Mouse (Mus musculus) kidney, postnatal 0 days (tissue): ENCODE measurements around the gene Tnfsf12. TPM values are rescaled to one million over a fixed set of nuclear protein-coding genes. Genes with fewer than 3 reads are reported as not detected.

Source experiments
- ATAC-seq: fragments of 200-750 bp; cut with Nextera tagmentation; replicated peaks from 2 replicates; pipeline ENCODE4 v1.8.0; 2017; ENCODE audit warnings: low read depth, moderate number of reproducible peaks, moderate TSS enrichment, moderate library complexity; ENCODE audit not compliant: low FRiP score
- DNase-seq: peaks from one replicate; pipeline ENCODE4 v3.0.0-alpha.2; 2016; ENCODE audit warnings: low spot score
- H3K27ac ChIP-seq: fragments of 300-500 bp; sonication (generic); 2 replicates; pipeline ENCODE4 v1.5.1; 2014; ENCODE audit warnings: mild to moderate bottlenecking
- H3K27me3 ChIP-seq: fragments of 300-500 bp; sonication (generic); 2 replicates; pipeline ENCODE4 v1.6.1; 2014; ENCODE audit warnings: low read length, mixed read lengths; ENCODE audit not compliant: insufficient read depth
- H3K36me3 ChIP-seq: fragments of 300-500 bp; sonication (generic); 2 replicates; pipeline ENCODE4 v1.6.1; 2014; ENCODE audit warnings: low read length, mixed read lengths; ENCODE audit not compliant: insufficient read depth
- H3K4me1 ChIP-seq: fragments of 300-500 bp; sonication (generic); replicated peaks from 2 replicates; pipeline ENCODE4 v1.6.1; 2014; ENCODE audit warnings: antibody characterized with exemption, low read length, mixed read lengths; ENCODE audit not compliant: insufficient read depth
- H3K4me2 ChIP-seq: fragments of 300-500 bp; sonication (generic); 2 replicates; pipeline ENCODE4 v1.6.1; 2014; ENCODE audit warnings: mild to moderate bottlenecking, low read length, moderate library complexity, mixed read lengths
- H3K4me3 ChIP-seq: fragments of 300-500 bp; sonication (generic); replicated peaks from 2 replicates; pipeline ENCODE4 v1.5.1; 2014; ENCODE audit warnings: low read depth, low read length
- H3K9ac ChIP-seq: fragments of 300-500 bp; sonication (generic); 2 replicates; pipeline ENCODE4 v1.6.1; 2014; ENCODE audit warnings: low read depth, low read length
- H3K9me3 ChIP-seq: fragments of 300-500 bp; sonication (generic); replicated peaks from 2 replicates; pipeline ENCODE4 v1.6.1; 2016; ENCODE audit warnings: low read length, inconsistent platforms, mixed read lengths
- CTCF ChIP-seq: IDR thresholded peaks from 2 replicates; pipeline ENCODE4 v1.5.1; 2016; ENCODE audit warnings: antibody characterized with exemption, low read depth, mild to moderate bottlenecking, moderate library complexity
- WGBS: fragments of 180-500 bp; shearing (Covaris S2); extraction: QIAGEN DNeasy Blood & Tissue Kit; methylation state at CpG from one replicate; pipeline ENCODE4 v1.1.7; 2014; 5-methylcytosine and 5-hydroxymethylcytosine counted together
- polyA plus RNA-seq: library from polyadenylated mRNA; unstranded; fragments of >200 nt; fragmentation: Nextera tagmentation; extraction: Ambion mirVana; gene quantifications from 2 replicates; pipeline ENCODE4 v1.2.1, GENCODE M21; 2015

The Tnfsf12 gene
- polyA plus RNA-seq, 1 experiment from 2014 or later: 15.8 TPM

- Histone ChIP-seq H3K4me1 (peaks cover 5% of the 10 kb centered on the region; the same call in 1 of the 2 replicates), H3K27ac (no peak overlapping the region), H3K36me3 (peaks cover 34% of the 10 kb centered on the region), H3K9me3 (no peaks in the 10 kb centered on the region), H3K9ac (no peak overlapping the region), H3K4me3 (no peak overlapping the region), H3K4me2 (no peak overlapping the region), H3K27me3 (no peaks in the 10 kb centered on the region)
- DNase-seq (no peak), ATAC-seq (no peak)
- no peak for TF ChIP-seq CTCF
- 100% methylated on average over 2 of the region's 2 CpGs for WGBS
Observed at GRCm38 (mm10) chr11:69679144-69679543, 16.5 kb downstream of the Tnfsf12 start.

DNA sequence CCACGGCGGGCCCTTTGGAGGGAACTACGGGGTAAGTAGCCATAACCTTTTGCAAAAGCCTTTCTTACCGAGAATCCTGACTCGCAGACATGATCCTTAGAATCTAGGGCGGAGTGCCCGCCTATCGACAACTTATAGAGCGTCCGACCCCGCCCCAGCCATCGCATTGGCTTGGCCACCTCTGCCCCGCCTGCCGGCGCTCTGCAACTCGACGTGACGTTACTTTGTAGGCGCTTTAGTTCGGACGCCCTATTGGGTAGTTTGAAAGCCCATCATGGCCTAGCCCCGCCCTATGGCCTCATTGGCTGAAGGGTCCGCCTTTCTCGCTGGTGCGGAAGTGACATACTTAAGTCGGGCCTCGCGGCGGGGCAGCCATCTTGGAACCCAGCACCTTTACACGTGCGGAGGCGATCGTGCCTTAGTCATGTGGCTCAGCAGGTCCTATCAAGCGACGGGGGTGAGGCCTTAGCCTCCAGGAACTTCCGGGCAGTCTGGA, 23.4 kb downstream of the Tnfsf12 start, which contains the start of gene Eif4a1:
TSS of gene Eif4a1 (minus strand) at position 213 of the 496 bp plus-strand sequence.
- Histone ChIP-seq H3K36me3 (peaks cover 50% of the 10 kb centered on the region), H3K4me2 (peak within 1 kb of the TSS; percentile 68), H3K4me1 (peaks cover 9% of the 10 kb centered on the region; the same call in 1 of the 2 replicates), H3K4me3 (peak within 1 kb of the TSS; percentile 99), H3K9ac (peak within 1 kb of the TSS; percentile 99), H3K27ac (peak within 1 kb of the TSS; percentile 99), H3K9me3 (no peaks in the 10 kb centered on the region), H3K27me3 (no peaks in the 10 kb centered on the region)
- peak; percentile 100 for DNase-seq
- peak; percentile 14; the same call in 1 of the 2 replicates for TF ChIP-seq CTCF
- WGBS: 0% methylated on average over 36 of the region's 36 CpGs
- ATAC-seq: peak; percentile 94

GRCm38 (mm10) chr11:69671726-69672124, 23.9 kb downstream of the Tnfsf12 start:
- ATAC-seq (peak; percentile 9; the same call in 1 of the 2 replicates), DNase-seq (no peak)
- no peaks in the 10 kb centered on the region for H3K27me3 ChIP-seq
- no peak for TF ChIP-seq CTCF
- H3K4me2 ChIP-seq: peak overlapping the region; percentile 68
- no peaks in the 10 kb centered on the region for H3K9me3 ChIP-seq
- under 1% methylated on average over 43 of the region's 43 CpGs for WGBS
- H3K9ac ChIP-seq: peak overlapping the region; percentile 99
- peaks cover 49% of the 10 kb centered on the region for H3K36me3 ChIP-seq
- peaks cover 9% of the 10 kb centered on the region; the same call in 1 of the 2 replicates for H3K4me1 ChIP-seq
- peak overlapping the region; percentile 99 for H3K4me3 ChIP-seq
- H3K27ac ChIP-seq: peak overlapping the region; percentile 99

DNA sequence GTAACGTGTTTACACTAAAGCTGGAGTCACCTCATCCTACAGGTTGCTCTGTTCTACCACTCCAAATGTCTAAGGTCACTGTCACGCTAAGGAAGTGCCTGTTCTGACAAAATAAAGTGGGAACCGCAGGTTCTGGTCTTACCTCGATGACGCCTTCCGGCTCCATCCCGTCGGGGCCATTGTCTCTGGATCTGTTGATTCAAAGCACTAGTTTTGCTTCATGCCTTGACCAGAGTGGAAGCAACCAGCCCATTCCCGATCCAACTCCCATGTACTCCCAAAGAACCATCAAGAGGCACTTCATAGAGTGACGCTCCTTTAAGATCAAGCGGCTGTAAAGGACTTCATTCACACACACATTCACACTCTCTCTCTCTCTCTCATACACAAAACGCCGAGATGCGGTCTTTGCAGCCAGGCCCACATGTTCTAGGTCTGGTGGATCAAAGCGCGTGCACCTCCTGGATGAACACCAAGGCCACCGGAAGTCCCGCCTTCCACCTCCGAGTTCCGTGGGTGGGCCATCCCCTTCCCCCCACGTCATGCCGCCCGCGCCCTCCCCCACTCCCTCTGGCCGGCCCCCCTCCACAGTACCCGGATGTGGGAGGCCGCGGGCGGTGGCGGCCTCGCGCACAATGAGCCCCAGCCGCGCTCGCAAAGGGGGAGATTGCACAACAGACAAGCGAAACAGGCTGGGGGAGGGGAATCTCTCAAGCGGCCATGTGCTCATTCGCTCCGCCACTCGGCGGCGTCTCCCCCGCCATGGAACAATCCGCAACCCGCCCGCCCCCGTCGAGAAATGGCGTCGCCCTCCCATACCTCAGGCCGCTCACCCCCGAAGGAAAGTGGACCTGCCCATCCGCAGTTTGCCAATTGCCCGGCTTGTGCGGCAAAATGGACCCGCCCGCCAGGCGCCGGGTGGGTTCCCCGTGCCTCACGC, 24.6 kb downstream of the Tnfsf12 start:
- DNase-seq (peak; percentile 98), ATAC-seq (peak; percentile 78)
- Histone ChIP-seq H3K4me3 (peak overlapping the region; percentile 99), H3K9ac (peak overlapping the region; percentile 99), H3K27ac (peak overlapping the region; percentile 99), H3K9me3 (no peaks in the 10 kb centered on the region), H3K4me2 (peak overlapping the region; percentile 68), H3K4me1 (peaks cover 9% of the 10 kb centered on the region; the same call in 1 of the 2 replicates), H3K27me3 (no peaks in the 10 kb centered on the region), H3K36me3 (peaks cover 47% of the 10 kb centered on the region)
- WGBS: under 1% methylated on average over 61 of the region's 61 CpGs
- no peak for TF ChIP-seq CTCF

DNA sequence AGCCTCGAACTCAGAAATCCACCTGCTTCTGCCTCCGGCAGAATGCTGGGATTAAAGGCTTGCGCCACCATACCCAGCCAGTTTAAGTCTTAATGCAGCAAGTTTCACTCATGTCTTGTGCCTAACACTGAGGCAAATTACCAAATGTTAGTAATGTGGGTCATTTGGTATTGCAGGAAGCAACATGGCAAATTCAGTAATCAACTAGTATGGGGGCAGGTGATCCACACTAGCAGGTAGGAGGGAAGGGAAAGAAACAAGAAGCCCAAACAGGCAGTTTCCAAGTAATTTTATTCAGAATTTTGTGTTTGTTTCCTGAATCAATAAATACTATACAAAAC, 29.0 kb downstream of the Tnfsf12 start:
- Histone ChIP-seq H3K9me3 (no peaks in the 10 kb centered on the region), H3K4me3 (no peak overlapping the region), H3K4me2 (no peak overlapping the region), H3K27me3 (no peaks in the 10 kb centered on the region), H3K4me1 (peaks cover 16% of the 10 kb centered on the region; the same call in 1 of the 2 replicates), H3K36me3 (peaks cover 54% of the 10 kb centered on the region), H3K27ac (no peak overlapping the region), H3K9ac (no peak overlapping the region)
- DNase-seq (no peak), ATAC-seq (no peak)
- 86% methylated on average over 3 of the region's 3 CpGs for WGBS
- no peak for TF ChIP-seq CTCF

GRCm38 (mm10) chr11:69665961-69666664, 29.5 kb downstream of the Tnfsf12 start, which contains the start of gene Cd68:
Gene Cd68, minus strand, starts transcription at chr11:69666153.
- ATAC-seq (no peak), DNase-seq (peak; percentile 52)
- no peak for TF ChIP-seq CTCF
- H3K36me3 ChIP-seq: peaks cover 54% of the 10 kb centered on the region
- H3K4me2 ChIP-seq: no peak within 1 kb of the TSS
- H3K4me3 ChIP-seq: no peak within 1 kb of the TSS
- H3K9me3 ChIP-seq: no peaks in the 10 kb centered on the region
- WGBS: 34% methylated on average over 7 of the region's 7 CpGs
- H3K4me1 ChIP-seq: peaks cover 18% of the 10 kb centered on the region; the same call in 1 of the 2 replicates
- H3K9ac ChIP-seq: no peak within 1 kb of the TSS
- no peak within 1 kb of the TSS for H3K27ac ChIP-seq
- H3K27me3 ChIP-seq: no peaks in the 10 kb centered on the region
